Mouse (Mus musculus) heart, embryonic 16.5 days (tissue): ENCODE results near the gene Slc22a2. TPM values are rescaled to one million over a fixed set of nuclear protein-coding genes. Genes with fewer than 3 reads are reported as not detected.

Experiments
- ATAC-seq: fragments of 200-750 bp; cut with Nextera tagmentation; replicated peaks from 2 replicates; pipeline ENCODE4 v1.8.0; 2017; ENCODE audit warnings: moderate number of reproducible peaks; ENCODE audit not compliant: insufficient read depth, low FRiP score; ENCODE audit errors: extremely low read depth
- H3K27ac ChIP-seq: fragments of 300-500 bp; sonication (generic); 2 replicates; pipeline ENCODE4 v1.5.1; 2014; ENCODE audit warnings: mild to moderate bottlenecking, low read length, control low read depth, moderate library complexity
- H3K27me3 ChIP-seq: fragments of 300-500 bp; sonication (generic); 2 replicates; pipeline ENCODE4 v1.6.1; 2014; ENCODE audit warnings: low read length, mixed read lengths; ENCODE audit not compliant: control insufficient read depth, insufficient read depth
- H3K36me3 ChIP-seq: fragments of 300-500 bp; sonication (generic); 2 replicates; pipeline ENCODE4 v1.6.1; 2014; ENCODE audit not compliant: control insufficient read depth, insufficient read depth
- H3K4me1 ChIP-seq: fragments of 300-500 bp; sonication (generic); 2 replicates; pipeline ENCODE4 v1.6.1; 2014; ENCODE audit warnings: low read length, mixed read lengths; ENCODE audit not compliant: control insufficient read depth, insufficient read depth
- H3K4me2 ChIP-seq: fragments of 300-500 bp; sonication (generic); 2 replicates; pipeline ENCODE4 v1.6.1; 2014; ENCODE audit warnings: low read depth, mild to moderate bottlenecking, control low read depth, low read length
- H3K4me3 ChIP-seq: fragments of 300-500 bp; sonication (generic); 2 replicates; pipeline ENCODE4 v1.5.1; 2014; ENCODE audit warnings: mild to moderate bottlenecking, control low read depth, low read length
- H3K9ac ChIP-seq: fragments of 300-500 bp; sonication (generic); 2 replicates; pipeline ENCODE4 v1.6.1; 2014; ENCODE audit warnings: low read length, control low read depth
- H3K9me3 ChIP-seq: fragments of 300-500 bp; sonication (generic); replicated peaks from 2 replicates; pipeline ENCODE4 v1.6.1; 2016; ENCODE audit warnings: low read length; ENCODE audit not compliant: control insufficient read depth
- WGBS: fragments of 180-500 bp; shearing (Covaris S2); extraction: QIAGEN DNeasy Blood & Tissue Kit; methylation state at CpG from one replicate; pipeline ENCODE4 v1.1.7; 2014; 5-methylcytosine and 5-hydroxymethylcytosine counted together
- polyA plus RNA-seq: library from polyadenylated mRNA; unstranded; fragments of >200 nt; fragmentation: Nextera tagmentation; extraction: Ambion mirVana; gene quantifications from 2 replicates; pipeline ENCODE4 v1.2.1, GENCODE M21; 2015

The Slc22a2 gene
- polyA plus RNA-seq, 1 experiment from 2014 or later, result not detected

- no peak overlapping the region for H3K4me2 ChIP-seq
- no peaks in the 10 kb centered on the region for H3K4me1 ChIP-seq
- H3K4me3 ChIP-seq, result no peak overlapping the region
- no peak overlapping the region for H3K9ac ChIP-seq
- 0 out of 2 replicates have a peak, but pooled peaks cover 2% of the 10 kb centered on the region for H3K27me3 ChIP-seq
- no peak overlapping the region for H3K27ac ChIP-seq
- H3K36me3 ChIP-seq, result no peaks in the 10 kb centered on the region
- WGBS, result 76% methylated on average over 2 of the region's 2 CpGs
- no peak for ATAC-seq
- H3K9me3 ChIP-seq, result peaks cover 3% of the 10 kb centered on the region
Observed at GRCm38 (mm10) chr17:12619641-12620040, 35.7 kb downstream of the Slc22a2 start.

GRCm38 (mm10) chr17:12627983-12628382 is 44.1 kb downstream of the Slc22a2 start:
- no peak for ATAC-seq
- no peak overlapping the region for H3K4me3 ChIP-seq
- no peak overlapping the region for H3K9ac ChIP-seq
- H3K4me1 ChIP-seq, result peaks cover 10% of the 10 kb centered on the region
- no peak overlapping the region for H3K4me2 ChIP-seq
- peaks cover 15% of the 10 kb centered on the region for H3K9me3 ChIP-seq
- H3K27me3 ChIP-seq, result no peaks in the 10 kb centered on the region
- H3K27ac ChIP-seq, result no peak overlapping the region
- WGBS, result 67% methylated on average over 4 of the region's 4 CpGs
- H3K36me3 ChIP-seq, result no peaks in the 10 kb centered on the region

GRCm38 (mm10) chr17:12630976-12631730 is 47.2 kb downstream of the Slc22a2 start:
- H3K4me3 ChIP-seq, result no peak overlapping the region
- H3K4me1 ChIP-seq, result peaks cover 10% of the 10 kb centered on the region
- peak overlapping the region; percentile 43 for H3K27ac ChIP-seq
- no peaks in the 10 kb centered on the region for H3K9me3 ChIP-seq
- WGBS, result 54% methylated on average over 6 of the region's 6 CpGs
- ATAC-seq, result no peak
- H3K4me2 ChIP-seq, result no peak overlapping the region
- no peak overlapping the region for H3K9ac ChIP-seq
- no peaks in the 10 kb centered on the region for H3K27me3 ChIP-seq
- no peaks in the 10 kb centered on the region for H3K36me3 ChIP-seq

GRCm38 (mm10) chr17:12631771-12632600 is 48.1 kb downstream of the Slc22a2 start:
- Histone ChIP-seq H3K4me1 (peaks cover 10% of the 10 kb centered on the region), H3K27ac (peak overlapping the region; percentile 48), H3K36me3 (no peaks in the 10 kb centered on the region), H3K27me3 (no peaks in the 10 kb centered on the region), H3K9me3 (no peaks in the 10 kb centered on the region), H3K9ac (no peak overlapping the region), H3K4me3 (no peak overlapping the region), H3K4me2 (no peak overlapping the region)
- 22% methylated on average over 7 of the region's 7 CpGs for WGBS
- ATAC-seq, result peak; percentile 84

- WGBS, result 46% methylated on average over 4 of the region's 4 CpGs
- Histone ChIP-seq H3K4me3 (no peak overlapping the region), H3K9ac (no peak overlapping the region), H3K4me2 (no peak overlapping the region), H3K36me3 (no peaks in the 10 kb centered on the region), H3K9me3 (peaks cover 4% of the 10 kb centered on the region; the same call in 1 of the 2 replicates), H3K27ac (no peak overlapping the region), H3K27me3 (no peaks in the 10 kb centered on the region), H3K4me1 (peaks cover 10% of the 10 kb centered on the region)
- ATAC-seq, result no peak
Observed at GRCm38 (mm10) chr17:12634814-12635213, 50.9 kb downstream of the Slc22a2 start.

GRCm38 (mm10) chr17:12639585-12639984 is 55.7 kb downstream of the Slc22a2 start:
- no peak overlapping the region for H3K27ac ChIP-seq
- H3K4me2 ChIP-seq, result no peak overlapping the region
- H3K4me1 ChIP-seq, result no peaks in the 10 kb centered on the region
- H3K9ac ChIP-seq, result no peak overlapping the region
- H3K36me3 ChIP-seq, result no peaks in the 10 kb centered on the region
- no peak for ATAC-seq
- WGBS, result 83% methylated on average over 3 of the region's 3 CpGs
- peaks cover 4% of the 10 kb centered on the region; the same call in 1 of the 2 replicates for H3K9me3 ChIP-seq
- H3K27me3 ChIP-seq, result no peaks in the 10 kb centered on the region
- H3K4me3 ChIP-seq, result no peak overlapping the region

GRCm38 (mm10) chr17:12641087-12641486 is 57.2 kb downstream of the Slc22a2 start:
- Histone ChIP-seq H3K27ac (no peak overlapping the region), H3K27me3 (no peaks in the 10 kb centered on the region), H3K4me2 (no peak overlapping the region), H3K4me3 (no peak overlapping the region), H3K9ac (no peak overlapping the region), H3K9me3 (peaks cover 4% of the 10 kb centered on the region; the same call in 1 of the 2 replicates), H3K36me3 (no peaks in the 10 kb centered on the region), H3K4me1 (no peaks in the 10 kb centered on the region)
- WGBS, result 53% methylated on average over 4 of the region's 4 CpGs
- ATAC-seq, result no peak

GRCm38 (mm10) chr17:12645461-12645860 is 61.5 kb downstream of the Slc22a2 start:
- WGBS, result 87% methylated on average over 5 of the region's 5 CpGs
- no peaks in the 10 kb centered on the region for H3K27me3 ChIP-seq
- no peak for ATAC-seq

GRCm38 (mm10) chr17:12652604-12653003 is 68.7 kb downstream of the Slc22a2 start:
- 46% methylated on average over 11 of the region's 11 CpGs for WGBS

More at GRCm38 (mm10) chr17:12645461-12645860, 61.5 kb downstream of the Slc22a2 start:
- Histone ChIP-seq H3K9me3 (no peaks in the 10 kb centered on the region), H3K4me1 (no peaks in the 10 kb centered on the region), H3K4me3 (no peak overlapping the region), H3K27ac (no peak overlapping the region), H3K4me2 (no peak overlapping the region), H3K9ac (no peak overlapping the region), H3K36me3 (no peaks in the 10 kb centered on the region)

More at GRCm38 (mm10) chr17:12652604-12653003, 68.7 kb downstream of the Slc22a2 start:
- Histone ChIP-seq H3K9ac (no peak overlapping the region), H3K4me1 (peaks cover 13% of the 10 kb centered on the region; the same call in 1 of the 2 replicates), H3K27me3 (no peaks in the 10 kb centered on the region), H3K4me2 (peak overlapping the region; percentile 10), H3K27ac (peak overlapping the region; percentile 61), H3K36me3 (no peaks in the 10 kb centered on the region), H3K9me3 (no peaks in the 10 kb centered on the region), H3K4me3 (no peak overlapping the region)
- peak; percentile 78 for ATAC-seq
